ENCODE assay signal across 8 mouse cellular contexts in genomic region chr2:36011331-36011825, GRCm38 (mm10). TPM values are rescaled to one million over a fixed set of nuclear protein-coding genes. Genes with fewer than 3 reads are reported as not detected.
DNase-seq lines count a peak whose midpoint lies in the region; ATAC-seq and TF ChIP-seq lines count a peak whose summit lies in the region.

No protein-coding gene starts in this region.

- H3K9me3 ChIP-seq in kidney, embryonic 14.5 days (ENCODE audit: control insufficient read depth, low read length): no peaks in the 10 kb centered on the region
- H3K9me3 ChIP-seq in embryonic facial prominence, embryonic 10.5 days: no peaks in the 10 kb centered on the region; the same call in 1 of the 2 replicates
- H3K9me3 ChIP-seq in hindbrain, embryonic 16.5 days (ENCODE audit: control insufficient read depth, low read length): no peaks in the 10 kb centered on the region
- no peaks in the 10 kb centered on the region for H3K9me3 ChIP-seq in limb, embryonic 14.5 days (ENCODE audit: control insufficient read depth, low read length)
- H3K9me3 ChIP-seq in neural tube, embryonic 12.5 days: no peaks in the 10 kb centered on the region

- ATAC-seq in kidney, embryonic 14.5 days (ENCODE audit: low FRiP score, low TSS enrichment): no peak
- peak; percentile 34; the same call in 1 of the 2 replicates for ATAC-seq in hindbrain, embryonic 16.5 days
- ATAC-seq in limb, embryonic 14.5 days (ENCODE audit: low FRiP score, low read depth): no peak
- ATAC-seq in neural tube, embryonic 12.5 days (ENCODE audit: low FRiP score, low read depth): peak; percentile 22; the same call in 1 of the 2 replicates

- peak overlapping the region; percentile 54 for H3K9ac ChIP-seq in kidney, embryonic 14.5 days (ENCODE audit: low read depth, low read length)
- H3K9ac ChIP-seq in hindbrain, embryonic 16.5 days (ENCODE audit: low read depth, low read length): peak overlapping the region; percentile 74
- H3K9ac ChIP-seq in limb, embryonic 14.5 days (ENCODE audit: low read depth, low read length, severe bottlenecking): peak overlapping the region; percentile 45
- H3K9ac ChIP-seq in neural tube, embryonic 12.5 days: peak overlapping the region; percentile 54

- 0 out of 2 replicates have a peak, but pooled peaks cover 5% of the 10 kb centered on the region for H3K4me1 ChIP-seq in kidney, embryonic 14.5 days (ENCODE audit: control insufficient read depth, insufficient read depth, low read length)
- peaks cover 24% of the 10 kb centered on the region for H3K4me1 ChIP-seq in embryonic facial prominence, embryonic 10.5 days
- H3K4me1 ChIP-seq in hindbrain, embryonic 16.5 days (ENCODE audit: control insufficient read depth, insufficient read depth, low read depth, low read length): peaks cover 4% of the 10 kb centered on the region; the same call in 1 of the 2 replicates
- H3K4me1 ChIP-seq in limb, embryonic 14.5 days (ENCODE audit: control insufficient read depth, insufficient read depth, low read length): 0 out of 2 replicates have a peak, but pooled peaks cover 2% of the 10 kb centered on the region
- H3K4me1 ChIP-seq in neural tube, embryonic 12.5 days: peaks cover 3% of the 10 kb centered on the region; the same call in 1 of the 2 replicates

- WGBS in kidney, embryonic 14.5 days: under 1% methylated on average over 44 of the region's 44 CpGs
- WGBS in embryonic facial prominence, embryonic 10.5 days: under 1% methylated on average over 44 of the region's 44 CpGs
- WGBS in hindbrain, embryonic 16.5 days: 0% methylated on average over 36 of the region's 44 CpGs
- WGBS in limb, embryonic 14.5 days: 1% methylated on average over 28 of the region's 44 CpGs
- WGBS in neural tube, embryonic 12.5 days: under 1% methylated on average over 44 of the region's 44 CpGs

- TF ChIP-seq POLR2A in limb, embryonic 14.5 days (IDR thresholded peaks at IDR 0.05; ENCODE audit: borderline replicate concordance, extremely low read depth, insufficient read depth, insufficient read length): no peak

- H3K27ac ChIP-seq in kidney, embryonic 14.5 days (ENCODE audit: low read depth, low read length): no peak overlapping the region
- H3K27ac ChIP-seq in embryonic facial prominence, embryonic 10.5 days (replicated peaks): peak overlapping the region; percentile 75
- H3K27ac ChIP-seq in hindbrain, embryonic 16.5 days (ENCODE audit: low read depth, low read length): no peak overlapping the region
- no peak overlapping the region for H3K27ac ChIP-seq in limb, embryonic 14.5 days (replicated peaks; ENCODE audit: low read depth, low read length)
- no peak overlapping the region for H3K27ac ChIP-seq in neural tube, embryonic 12.5 days

- no peak for DNase-seq in kidney, adult 8-10 months
- DNase-seq in embryonic facial prominence, embryonic 10.5 days (ENCODE audit: low spot score): peak; percentile 64
- no peak for DNase-seq in limb, embryonic 14.5 days (ENCODE audit: low spot score)
- DNase-seq in spleen, postnatal 4 days (ENCODE audit: low spot score in 2 of 2): no peak
- DNase-seq in thymus, postnatal 10 days (ENCODE audit: low spot score in 2 of 2): no peak

- peaks cover 16% of the 10 kb centered on the region for H3K27me3 ChIP-seq in kidney, embryonic 14.5 days (ENCODE audit: control insufficient read depth, insufficient read depth, low read length)
- H3K27me3 ChIP-seq in embryonic facial prominence, embryonic 10.5 days (replicated peaks; ENCODE audit: low read depth, poor library complexity, severe bottlenecking): peaks cover 48% of the 10 kb centered on the region
- H3K27me3 ChIP-seq in hindbrain, embryonic 16.5 days (replicated peaks; ENCODE audit: control insufficient read depth, insufficient read depth, low read length): peaks cover 6% of the 10 kb centered on the region
- H3K27me3 ChIP-seq in limb, embryonic 14.5 days (ENCODE audit: control insufficient read depth, insufficient read depth, low read length): peaks cover 19% of the 10 kb centered on the region
- H3K27me3 ChIP-seq in neural tube, embryonic 12.5 days (replicated peaks): peaks cover 22% of the 10 kb centered on the region

- no peaks in the 10 kb centered on the region for H3K36me3 ChIP-seq in kidney, embryonic 14.5 days (ENCODE audit: control insufficient read depth, insufficient read depth, low read length)
- no peaks in the 10 kb centered on the region for H3K36me3 ChIP-seq in embryonic facial prominence, embryonic 10.5 days (replicated peaks)
- no peaks in the 10 kb centered on the region for H3K36me3 ChIP-seq in hindbrain, embryonic 16.5 days (ENCODE audit: control insufficient read depth, insufficient read depth, low read length)
- no peaks in the 10 kb centered on the region for H3K36me3 ChIP-seq in limb, embryonic 14.5 days (ENCODE audit: control insufficient read depth, insufficient read depth, low read length)
- no peaks in the 10 kb centered on the region for H3K36me3 ChIP-seq in neural tube, embryonic 12.5 days

- peak overlapping the region; percentile 62 for H3K4me2 ChIP-seq in kidney, embryonic 14.5 days (replicated peaks; ENCODE audit: low read depth, low read length)
- H3K4me2 ChIP-seq in hindbrain, embryonic 16.5 days (ENCODE audit: low read length): peak overlapping the region; percentile 91
- peak overlapping the region; percentile 79 for H3K4me2 ChIP-seq in limb, embryonic 14.5 days (replicated peaks; ENCODE audit: low read depth, low read length, severe bottlenecking)
- peak overlapping the region; percentile 84 for H3K4me2 ChIP-seq in neural tube, embryonic 12.5 days (replicated peaks)

- peak overlapping the region; percentile 42 for H3K4me3 ChIP-seq in kidney, embryonic 14.5 days (ENCODE audit: low read length)
- peak overlapping the region; percentile 63 for H3K4me3 ChIP-seq in embryonic facial prominence, embryonic 10.5 days
- H3K4me3 ChIP-seq in hindbrain, embryonic 16.5 days (ENCODE audit: low read length): peak overlapping the region; percentile 53
- H3K4me3 ChIP-seq in limb, embryonic 14.5 days (replicated peaks; ENCODE audit: low read length): peak overlapping the region; percentile 44
- peak overlapping the region; percentile 34 for H3K4me3 ChIP-seq in neural tube, embryonic 12.5 days

RNA-seq across cellular contexts. Expression of gene Ttll11, which starts 31.7 kb away (rescaled TPM):
- 0.58 and 1.0 TPM in 2 replicates for polyA plus RNA-seq in kidney, embryonic 14.5 days (2014; fragmentation: Nextera tagmentation; extraction: Ambion mirVana)
- polyA plus RNA-seq in embryonic facial prominence, embryonic 10.5 days (2016; fragmentation: Nextera tagmentation; extraction: Ambion mirVana): 0.55 and 0.85 TPM in 2 replicates
- 2.6 and 4.7 TPM in 2 replicates for polyA plus RNA-seq in hindbrain, embryonic 16.5 days (2015; fragmentation: Nextera tagmentation; extraction: Ambion mirVana)
- polyA plus RNA-seq in limb, embryonic 14.5 days (2012; rRNA removed): 2.5 and 2.8 TPM in 2 replicates
- polyA plus RNA-seq in limb, embryonic 14.5 days (2014; fragmentation: Nextera tagmentation; extraction: Ambion mirVana): 1.2 and 1.7 TPM in 2 replicates
- polyA plus RNA-seq in neural tube, embryonic 12.5 days (2016; fragmentation: Nextera tagmentation; extraction: Ambion mirVana): 5.4 and 6.0 TPM in 2 replicates

RNA-seq across cellular contexts. Expression of gene Ndufa8, which starts 37.8 kb away (rescaled TPM):
- polyA plus RNA-seq in kidney, embryonic 14.5 days (2014; fragmentation: Nextera tagmentation; extraction: Ambion mirVana): 238 and 244 TPM in 2 replicates
- polyA plus RNA-seq in embryonic facial prominence, embryonic 10.5 days (2016; fragmentation: Nextera tagmentation; extraction: Ambion mirVana): 203 and 215 TPM in 2 replicates
- polyA plus RNA-seq in hindbrain, embryonic 16.5 days (2015; fragmentation: Nextera tagmentation; extraction: Ambion mirVana): 346 and 375 TPM in 2 replicates
- polyA plus RNA-seq in limb, embryonic 14.5 days (2012; rRNA removed): 83.0 and 103 TPM in 2 replicates
- polyA plus RNA-seq in limb, embryonic 14.5 days (2014; fragmentation: Nextera tagmentation; extraction: Ambion mirVana): 218 and 221 TPM in 2 replicates
- polyA plus RNA-seq in neural tube, embryonic 12.5 days (2016; fragmentation: Nextera tagmentation; extraction: Ambion mirVana): 202 and 212 TPM in 2 replicates

RNA-seq across cellular contexts. Expression of gene Morn5, which starts 37.9 kb away (rescaled TPM):
- 0.87 TPM in 1 of 2 replicates, not detected in the other for polyA plus RNA-seq in kidney, embryonic 14.5 days (2014; fragmentation: Nextera tagmentation; extraction: Ambion mirVana)
- 0.29 and 0.74 TPM in 2 replicates for polyA plus RNA-seq in embryonic facial prominence, embryonic 10.5 days (2016; fragmentation: Nextera tagmentation; extraction: Ambion mirVana)
- polyA plus RNA-seq in hindbrain, embryonic 16.5 days (2015; fragmentation: Nextera tagmentation; extraction: Ambion mirVana): 4.1 and 4.6 TPM in 2 replicates
- polyA plus RNA-seq in limb, embryonic 14.5 days (2012; rRNA removed): 0.19 and 0.46 TPM in 2 replicates
- polyA plus RNA-seq in limb, embryonic 14.5 days (2014; fragmentation: Nextera tagmentation; extraction: Ambion mirVana): not detected in 2 replicates
- polyA plus RNA-seq in neural tube, embryonic 12.5 days (2016; fragmentation: Nextera tagmentation; extraction: Ambion mirVana): 0.48 and 0.50 TPM in 2 replicates

Comparison
In these comparisons a context has a peak if more than half of its experiments do, and no peak if none do; other contexts are left out.
1. ATAC-seq: peak in hindbrain, embryonic 16.5 days (single experiment) and neural tube, embryonic 12.5 days (single experiment); none in kidney, embryonic 14.5 days (single experiment) and limb, embryonic 14.5 days (single experiment).
2. Peak in every context shown above with its lines, with median percentiles within 50 percentile points of each other: H3K4me2 ChIP-seq, H3K4me3 ChIP-seq and H3K9ac ChIP-seq.